Mouse (Mus musculus): ENCODE measurements around the gene Adh4.

- TF ChIP-seq CTCF (IDR thresholded peaks at IDR 0.05; ENCODE audit: low read depth) (peak; percentile 38), EP300 (IDR thresholded peaks at IDR 0.05; ENCODE audit: low read depth) (no peak)
Observed at GRCm38 (mm10) chr3:138460260-138460659, 45.0 kb downstream of the Adh4 start.
